ENCODE assay signal across 16 mouse cellular contexts in genomic region chr16:91376701-91377100, GRCm38 (mm10). TPM values are rescaled to one million over a fixed set of nuclear protein-coding genes. Genes with fewer than 3 reads are reported as not detected.
DNase-seq lines count a peak whose midpoint lies in the region; ATAC-seq and TF ChIP-seq lines count a peak whose summit lies in the region.
"Had no signal": no experiment of that assay in that cellular context is flagged by ENCODE, and none has a peak within 500 bp of the region (broad histone marks: within the 10 kb centered on the region; RNA-seq: fewer than 3 reads in every experiment).

No protein-coding gene starts in this region.

- no peak for ATAC-seq in hindbrain, embryonic 13.5 days (ENCODE audit: low FRiP score)
- no peak for ATAC-seq in lung, embryonic 14.5 days (ENCODE audit: insufficient read depth)
- ATAC-seq in forebrain, embryonic 15.5 days (replicated peaks), result no peak
- no peak for ATAC-seq in intestine, embryonic 15.5 days
- ATAC-seq: Patski had no signal

- H3K9ac ChIP-seq in hindbrain, embryonic 13.5 days, result no peak overlapping the region
- no peak overlapping the region for H3K9ac ChIP-seq in lung, embryonic 14.5 days
- no peak overlapping the region for H3K9ac ChIP-seq in forebrain, embryonic 15.5 days (replicated peaks)
- H3K9ac ChIP-seq in intestine, embryonic 15.5 days, result no peak overlapping the region
- H3K9ac ChIP-seq: lung, embryonic 15.5 days; neural tube, embryonic 12.5 days had no signal

- TF ChIP-seq POLR2A in lung, adult 2 months (IDR thresholded peaks at IDR 0.05; ENCODE audit: borderline replicate concordance, extremely low read depth, low read depth, low read length), result no peak
- no peak for TF ChIP-seq POLR2A in cerebellum, adult 2 months (IDR thresholded peaks at IDR 0.05; ENCODE audit: borderline replicate concordance, insufficient read depth, low read length)

- H3K4me2 ChIP-seq in hindbrain, embryonic 13.5 days, result no peak overlapping the region
- H3K4me2 ChIP-seq in lung, embryonic 14.5 days, result no peak overlapping the region
- H3K4me2 ChIP-seq in forebrain, embryonic 15.5 days (replicated peaks), result no peak overlapping the region
- no peak overlapping the region for H3K4me2 ChIP-seq in intestine, embryonic 15.5 days (replicated peaks)
- H3K4me2 ChIP-seq: lung, embryonic 15.5 days; neural tube, embryonic 12.5 days had no signal

- H3K4me1 ChIP-seq in hindbrain, embryonic 13.5 days (replicated peaks), result peaks cover 31% of the 10 kb centered on the region
- H3K4me1 ChIP-seq in hindbrain, embryonic 10.5 days (replicated peaks), result peaks cover 27% of the 10 kb centered on the region
- peaks cover 13% of the 10 kb centered on the region for H3K4me1 ChIP-seq in lung, embryonic 14.5 days (ENCODE audit: insufficient read depth)
- H3K4me1 ChIP-seq in lung, adult 2 months (ENCODE audit: control insufficient read depth, insufficient read depth, low read length), result peaks cover 34% of the 10 kb centered on the region
- H3K4me1 ChIP-seq in forebrain, embryonic 15.5 days, result peaks cover 30% of the 10 kb centered on the region
- H3K4me1 ChIP-seq in intestine, embryonic 15.5 days (replicated peaks), result peaks cover 18% of the 10 kb centered on the region; the same call in 1 of the 2 replicates
- no peaks in the 10 kb centered on the region for H3K4me1 ChIP-seq in cerebellum, adult 2 months (ENCODE audit: control insufficient read depth, insufficient read depth, low read length)

- no peak for DNase-seq in hindbrain, embryonic 10.5 days (ENCODE audit: low spot score)
- no peak for DNase-seq in lung, embryonic 14.5 days
- no peak for DNase-seq in lung, adult 2 months
- DNase-seq in cerebellum, adult 2 months, result no peak
- no peak for DNase-seq in spleen, postnatal 4 days (ENCODE audit: low spot score in 2 of 2)
- DNase-seq: gastrocnemius, postnatal 14 days; kidney, postnatal 10 days had no signal

- no peak overlapping the region for H3K4me3 ChIP-seq in hindbrain, embryonic 13.5 days
- H3K4me3 ChIP-seq in hindbrain, embryonic 10.5 days, result no peak overlapping the region
- H3K4me3 ChIP-seq in lung, embryonic 14.5 days (ENCODE audit: low read depth, low read length), result no peak overlapping the region
- no peak overlapping the region for H3K4me3 ChIP-seq in lung, adult 2 months (replicated peaks; ENCODE audit: extremely low read depth, low read depth, low read length)
- H3K4me3 ChIP-seq in forebrain, embryonic 15.5 days, result no peak overlapping the region
- no peak overlapping the region for H3K4me3 ChIP-seq in intestine, embryonic 15.5 days (replicated peaks)
- no peak overlapping the region for H3K4me3 ChIP-seq in cerebellum, adult 2 months (replicated peaks; ENCODE audit: insufficient read depth, low read depth, low read length)
- H3K4me3 ChIP-seq: lung, embryonic 15.5 days; midbrain, embryonic 10.5 days; neural tube, embryonic 12.5 days had no signal

- TF ChIP-seq CTCF in lung, embryonic 14.5 days (IDR thresholded peaks at IDR 0.05; ENCODE audit: low read depth), result no peak
- no peak for TF ChIP-seq CTCF in lung, adult 2 months (IDR thresholded peaks at IDR 0.05; ENCODE audit: insufficient read depth, low read length)
- TF ChIP-seq CTCF in cerebellum, adult 2 months (IDR thresholded peaks at IDR 0.05; ENCODE audit: borderline replicate concordance, insufficient read depth, low read depth, low read length), result no peak

- no peaks in the 10 kb centered on the region for H3K27me3 ChIP-seq in hindbrain, embryonic 13.5 days
- H3K27me3 ChIP-seq in hindbrain, embryonic 10.5 days (ENCODE audit: insufficient read depth, poor library complexity, severe bottlenecking), result no peaks in the 10 kb centered on the region
- H3K27me3 ChIP-seq in lung, embryonic 14.5 days (ENCODE audit: insufficient read depth, low read length), result no peaks in the 10 kb centered on the region
- no peaks in the 10 kb centered on the region for H3K27me3 ChIP-seq in forebrain, embryonic 15.5 days
- H3K27me3 ChIP-seq in intestine, embryonic 15.5 days (replicated peaks), result no peaks in the 10 kb centered on the region
- no peaks in the 10 kb centered on the region for H3K27me3 ChIP-seq in cerebellum, adult 2 months (ENCODE audit: control insufficient read depth, insufficient read depth, low read length)
- H3K27me3 ChIP-seq: CH12.LX; lung, embryonic 15.5 days; neural tube, embryonic 12.5 days; Patski had no signal

- no peaks in the 10 kb centered on the region for H3K9me3 ChIP-seq in hindbrain, embryonic 13.5 days
- H3K9me3 ChIP-seq in hindbrain, embryonic 10.5 days, result no peaks in the 10 kb centered on the region
- H3K9me3 ChIP-seq in lung, embryonic 14.5 days (ENCODE audit: low read depth, low read length), result no peaks in the 10 kb centered on the region
- no peaks in the 10 kb centered on the region for H3K9me3 ChIP-seq in forebrain, embryonic 15.5 days
- no peaks in the 10 kb centered on the region for H3K9me3 ChIP-seq in intestine, embryonic 15.5 days
- H3K9me3 ChIP-seq: lung, embryonic 15.5 days; midbrain, embryonic 10.5 days; neural tube, embryonic 12.5 days had no signal

- peak overlapping the region; percentile 15 for H3K27ac ChIP-seq in hindbrain, embryonic 13.5 days
- H3K27ac ChIP-seq in hindbrain, embryonic 10.5 days, result no peak overlapping the region
- peak overlapping the region; percentile 9; the same call in 1 of the 2 replicates for H3K27ac ChIP-seq in lung, embryonic 14.5 days (ENCODE audit: low read depth)
- peak overlapping the region; percentile 58 for H3K27ac ChIP-seq in forebrain, embryonic 15.5 days (replicated peaks)
- H3K27ac ChIP-seq in intestine, embryonic 15.5 days, result 0 out of 2 replicates have a peak overlapping the region, but pooled peaks have one; percentile 9
- no peak overlapping the region for H3K27ac ChIP-seq in cerebellum, adult 2 months (ENCODE audit: insufficient read depth, low read length)
- H3K27ac ChIP-seq: lung, embryonic 15.5 days; midbrain, embryonic 10.5 days; neural tube, embryonic 12.5 days had no signal

- H3K36me3 ChIP-seq in hindbrain, embryonic 13.5 days, result peaks cover 2% of the 10 kb centered on the region
- H3K36me3 ChIP-seq in hindbrain, embryonic 10.5 days, result peaks cover 19% of the 10 kb centered on the region
- no peaks in the 10 kb centered on the region for H3K36me3 ChIP-seq in lung, embryonic 14.5 days (ENCODE audit: insufficient read depth)
- H3K36me3 ChIP-seq in forebrain, embryonic 15.5 days, result peaks cover 1% of the 10 kb centered on the region; the same call in 1 of the 2 replicates
- H3K36me3 ChIP-seq in intestine, embryonic 15.5 days, result no peaks in the 10 kb centered on the region

- 90% methylated on average over 10 of the region's 10 CpGs for WGBS in hindbrain, embryonic 13.5 days
- WGBS in hindbrain, embryonic 10.5 days, result 96% methylated on average over 10 of the region's 10 CpGs
- 89% methylated on average over 10 of the region's 10 CpGs for WGBS in lung, embryonic 14.5 days
- 76% methylated on average over 10 of the region's 10 CpGs for WGBS in lung, adult 2 months
- 87% methylated on average over 10 of the region's 10 CpGs for WGBS in forebrain, embryonic 15.5 days
- WGBS in intestine, embryonic 15.5 days, result 85% methylated on average over 10 of the region's 10 CpGs
- WGBS in cerebellum, adult 2 months, result 69% methylated on average over 10 of the region's 10 CpGs

RNA-seq across cellular contexts. Expression of gene Ifnar2, which starts 4.1 kb away (rescaled TPM):
- polyA plus RNA-seq in hindbrain, embryonic 13.5 days (2015; fragmentation: Nextera tagmentation; extraction: Ambion mirVana), result 33.2 and 36.3 TPM in 2 replicates
- 27.8 and 29.3 TPM in 2 replicates for polyA plus RNA-seq in hindbrain, embryonic 10.5 days (2016; fragmentation: Nextera tagmentation; extraction: Ambion mirVana)
- polyA plus RNA-seq in lung, embryonic 14.5 days (2014; fragmentation: Nextera tagmentation; extraction: Ambion mirVana), result 54.1 and 62.0 TPM in 2 replicates
- 91.2 and 96.3 TPM in 2 replicates for polyA plus RNA-seq in lung, adult 2 months (2012; rRNA removed)
- polyA plus RNA-seq in forebrain, embryonic 15.5 days (2015; fragmentation: Nextera tagmentation; extraction: Ambion mirVana), result 41.6 and 42.3 TPM in 2 replicates
- 43.9 and 44.5 TPM in 2 replicates for polyA plus RNA-seq in intestine, embryonic 15.5 days (2015; fragmentation: Nextera tagmentation; extraction: Ambion mirVana)
- polyA plus RNA-seq in cerebellum, adult 2 months (2012; rRNA removed), result 33.9 and 35.5 TPM in 2 replicates

RNA-seq across cellular contexts. Expression of gene Gm21970, which starts 14.8 kb away (rescaled TPM):
- polyA plus RNA-seq in hindbrain, embryonic 13.5 days (2015; fragmentation: Nextera tagmentation; extraction: Ambion mirVana), result not detected in 2 replicates
- not detected in 2 replicates for polyA plus RNA-seq in hindbrain, embryonic 10.5 days (2016; fragmentation: Nextera tagmentation; extraction: Ambion mirVana)
- polyA plus RNA-seq in lung, embryonic 14.5 days (2014; fragmentation: Nextera tagmentation; extraction: Ambion mirVana), result 0.47 TPM in 1 of 2 replicates, not detected in the other
- not detected in 2 replicates for polyA plus RNA-seq in lung, adult 2 months (2012; rRNA removed)
- polyA plus RNA-seq in forebrain, embryonic 15.5 days (2015; fragmentation: Nextera tagmentation; extraction: Ambion mirVana), result not detected in 2 replicates
- polyA plus RNA-seq in intestine, embryonic 15.5 days (2015; fragmentation: Nextera tagmentation; extraction: Ambion mirVana), result not detected in 2 replicates
- polyA plus RNA-seq in cerebellum, adult 2 months (2012; rRNA removed), result not detected in 2 replicates
- polyA plus RNA-seq: lung, embryonic 15.5 days; midbrain, embryonic 10.5 days; neural tube, embryonic 12.5 days; testis, adult 2 months had no signal

RNA-seq across cellular contexts. Expression of gene Il10rb, which starts 29.3 kb away (rescaled TPM):
- polyA plus RNA-seq in hindbrain, embryonic 13.5 days (2015; fragmentation: Nextera tagmentation; extraction: Ambion mirVana), result 10.1 and 11.1 TPM in 2 replicates
- polyA plus RNA-seq in hindbrain, embryonic 10.5 days (2016; fragmentation: Nextera tagmentation; extraction: Ambion mirVana), result 7.1 and 8.6 TPM in 2 replicates
- polyA plus RNA-seq in lung, embryonic 14.5 days (2014; fragmentation: Nextera tagmentation; extraction: Ambion mirVana), result 32.8 and 36.4 TPM in 2 replicates
- polyA plus RNA-seq in lung, adult 2 months (2012; rRNA removed), result 46.5 and 53.1 TPM in 2 replicates
- polyA plus RNA-seq in forebrain, embryonic 15.5 days (2015; fragmentation: Nextera tagmentation; extraction: Ambion mirVana), result 7.7 and 9.6 TPM in 2 replicates
- polyA plus RNA-seq in intestine, embryonic 15.5 days (2015; fragmentation: Nextera tagmentation; extraction: Ambion mirVana), result 64.8 and 74.4 TPM in 2 replicates
- polyA plus RNA-seq in cerebellum, adult 2 months (2012; rRNA removed), result 9.1 and 10.4 TPM in 2 replicates

Comparison
In these comparisons a context has a peak if more than half of its experiments do, and no peak if none do; other contexts are left out.
1. H3K27ac ChIP-seq: peak in hindbrain, embryonic 13.5 days (single experiment), lung, embryonic 14.5 days (single experiment), forebrain, embryonic 15.5 days (single experiment) and intestine, embryonic 15.5 days (single experiment); none in hindbrain, embryonic 10.5 days (single experiment) and cerebellum, adult 2 months (single experiment).